In the genomic region with DNA sequence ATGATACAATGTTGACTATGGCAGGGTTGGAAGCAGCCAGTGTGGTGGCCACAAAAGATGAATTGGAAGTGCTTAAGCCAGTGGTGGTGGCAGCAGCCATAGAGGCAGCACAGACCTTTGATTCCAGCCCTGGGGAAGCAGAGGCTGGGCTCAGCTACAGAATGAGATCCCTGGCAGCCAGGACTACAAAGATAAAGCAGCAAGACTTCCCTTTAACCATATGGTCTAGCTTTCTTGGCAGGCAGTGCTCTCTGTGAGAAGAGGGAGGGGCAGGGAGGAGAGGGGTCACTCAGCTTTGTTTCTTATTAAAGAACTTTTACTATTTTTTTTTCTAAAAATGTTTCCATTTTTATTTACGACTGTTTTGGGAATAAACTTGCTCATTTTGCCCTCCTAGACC, we compare ENCODE assay signal across 9 mouse cellular contexts. TPM values are rescaled to one million over a fixed set of nuclear protein-coding genes. Genes with fewer than 3 reads are reported as not detected.
A peak's percentile ranks its signal among the peaks of the same experiment; 100 is the strongest.
DNase-seq lines count a peak whose midpoint lies in the region; ATAC-seq lines count a peak whose summit lies in the region.
"Had no signal": no experiment of that assay in that cellular context is flagged by ENCODE, and none has a peak within 500 bp of the region (broad histone marks: within the 10 kb centered on the region; RNA-seq: fewer than 3 reads in every experiment).

No protein-coding gene starts in this region.

- H3K9me3 ChIP-seq in kidney, embryonic 16.5 days (ENCODE audit: low read length) = no peaks in the 10 kb centered on the region
- no peaks in the 10 kb centered on the region for H3K9me3 ChIP-seq in midbrain, embryonic 16.5 days (replicated peaks; ENCODE audit: control insufficient read depth, low read length, poor library complexity, severe bottlenecking)
- H3K9me3 ChIP-seq: embryonic facial prominence, embryonic 15.5 days had no signal

- no peak for ATAC-seq in kidney, embryonic 16.5 days (ENCODE audit: low FRiP score, low TSS enrichment)
- ATAC-seq in midbrain, embryonic 16.5 days = no peak

- H3K4me1 ChIP-seq in kidney, embryonic 16.5 days (ENCODE audit: insufficient read depth, low read length) = peaks cover 20% of the 10 kb centered on the region
- H3K4me1 ChIP-seq in midbrain, embryonic 16.5 days (ENCODE audit: control insufficient read depth, insufficient read depth, low read length) = peaks cover 30% of the 10 kb centered on the region

- H3K9ac ChIP-seq in kidney, embryonic 16.5 days (replicated peaks; ENCODE audit: low read length) = no peak overlapping the region
- H3K9ac ChIP-seq in midbrain, embryonic 16.5 days (ENCODE audit: low read depth, low read length) = no peak overlapping the region
- H3K9ac ChIP-seq: embryonic facial prominence, embryonic 15.5 days had no signal

- H3K36me3 ChIP-seq in kidney, embryonic 16.5 days (ENCODE audit: insufficient read depth, low read length) = no peaks in the 10 kb centered on the region
- H3K36me3 ChIP-seq in midbrain, embryonic 16.5 days (ENCODE audit: control insufficient read depth, insufficient read depth, low read length) = no peaks in the 10 kb centered on the region
- H3K36me3 ChIP-seq: embryonic facial prominence, embryonic 15.5 days had no signal

- H3K27ac ChIP-seq in kidney, embryonic 16.5 days (ENCODE audit: low read length) = no peak overlapping the region
- peak overlapping the region; percentile 47; the same call in 1 of the 2 replicates for H3K27ac ChIP-seq in midbrain, embryonic 16.5 days (ENCODE audit: low read length)
- H3K27ac ChIP-seq: embryonic facial prominence, embryonic 15.5 days had no signal

- H3K4me2 ChIP-seq in kidney, embryonic 16.5 days (replicated peaks; ENCODE audit: low read depth, low read length) = no peak overlapping the region
- H3K4me2 ChIP-seq in midbrain, embryonic 16.5 days (ENCODE audit: low read length) = no peak overlapping the region
- H3K4me2 ChIP-seq: embryonic facial prominence, embryonic 15.5 days had no signal

- H3K27me3 ChIP-seq in kidney, embryonic 16.5 days (ENCODE audit: insufficient read depth, low read length) = no peaks in the 10 kb centered on the region
- H3K27me3 ChIP-seq in midbrain, embryonic 16.5 days (ENCODE audit: control insufficient read depth, insufficient read depth, low read depth, low read length) = no peaks in the 10 kb centered on the region
- H3K27me3 ChIP-seq: embryonic facial prominence, embryonic 15.5 days had no signal

- H3K4me3 ChIP-seq in kidney, embryonic 16.5 days (ENCODE audit: low read length) = no peak overlapping the region
- H3K4me3 ChIP-seq in midbrain, embryonic 16.5 days (ENCODE audit: low read depth, low read length) = no peak overlapping the region
- H3K4me3 ChIP-seq: embryonic facial prominence, embryonic 15.5 days had no signal

- WGBS in kidney, embryonic 16.5 days = 65% methylated on average over 1 of the region's 1 CpGs
- 87% methylated on average over 1 of the region's 1 CpGs for WGBS in midbrain, embryonic 16.5 days

- peak; percentile 5 for DNase-seq in kidney, adult 9 months
- DNase-seq in cerebellum, postnatal 10 days = peak; percentile 78 to 81
- DNase-seq in heart, postnatal 4 days = peak; percentile 64
- no peak for DNase-seq in layer of hippocampus, postnatal 36 days
- DNase-seq in ovary, postnatal 36 days (ENCODE audit: low spot score) = no peak
- no peak for DNase-seq in adrenal gland, adult 8-10 months

RNA-seq across cellular contexts. Expression of gene Slc22a15, which starts 1.4 kb away (rescaled TPM):
- 3.0 and 3.3 TPM in 2 replicates for polyA plus RNA-seq in kidney, embryonic 16.5 days (2015; fragmentation: Nextera tagmentation; extraction: Ambion mirVana)
- total RNA-seq in heart, postnatal 4 days (2021) = 1 to 10 TPM; 8.4 to 8.8 TPM
- 6.0 and 7.4 TPM in 2 replicates for polyA plus RNA-seq in midbrain, embryonic 16.5 days (2015; fragmentation: Nextera tagmentation; extraction: Ambion mirVana)
- 10 to 100 TPM in 1 of 2 experiments, 1 to 10 TPM in 1; 8.1 to 10.0 TPM for total RNA-seq in layer of hippocampus, postnatal 36 days (2021)
- total RNA-seq in adrenal gland, adult 8-10 months (2022) = 10 to 100 TPM in 2 of 4 experiments, 1 to 10 TPM in 2; 6.7 to 18.1 (median 12.5) TPM

Comparison
In these comparisons a context has a peak if more than half of its experiments do, and no peak if none do; other contexts are left out.
1. DNase-seq: peak in kidney, adult 9 months (single experiment), cerebellum, postnatal 10 days (2 of 2) and heart, postnatal 4 days (single experiment); none in layer of hippocampus, postnatal 36 days (0 of 2), ovary, postnatal 36 days (single experiment) and adrenal gland, adult 8-10 months (single experiment).